8 mouse cellular contexts compared by ENCODE assay signal in the genomic region with DNA sequence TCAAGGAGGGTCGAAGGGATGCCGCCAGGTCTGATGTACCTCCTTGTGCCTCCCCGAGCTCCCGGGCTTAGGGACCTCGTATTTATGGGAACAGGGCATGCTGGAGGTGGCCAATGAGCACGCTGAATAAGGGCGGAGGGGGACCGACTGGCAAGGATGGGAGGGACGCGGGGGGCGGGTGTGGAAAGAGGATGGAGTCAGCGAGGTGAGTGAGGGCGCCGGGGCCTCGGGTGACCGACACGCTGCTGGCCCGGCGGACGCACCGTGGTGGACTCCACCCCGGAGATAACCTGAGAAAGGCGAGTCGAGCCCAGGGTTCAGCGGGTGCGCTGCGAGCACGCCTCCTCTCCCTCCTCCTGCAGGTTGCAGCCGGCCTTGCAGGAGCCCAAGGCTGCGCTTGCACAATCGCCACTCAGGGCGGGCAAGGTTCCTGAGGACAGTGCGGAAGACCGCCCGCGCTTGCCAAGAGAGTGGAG. TPM values are rescaled to one million over a fixed set of nuclear protein-coding genes. Genes with fewer than 3 reads are reported as not detected.
A peak's percentile ranks its signal among the peaks of the same experiment; 100 is the strongest.
DNase-seq lines count a peak whose midpoint lies in the region; ATAC-seq and TF ChIP-seq lines count a peak whose summit lies in the region.

A gene (minus strand): TSS at position 55 of the 476 bp plus-strand sequence.

- peaks cover 54% of the 10 kb centered on the region for H3K27me3 ChIP-seq in forebrain, embryonic 15.5 days
- H3K27me3 ChIP-seq in hindbrain, embryonic 12.5 days: peaks cover 75% of the 10 kb centered on the region
- H3K27me3 ChIP-seq in limb, embryonic 14.5 days (ENCODE audit: control insufficient read depth, insufficient read depth, low read length): peaks cover 63% of the 10 kb centered on the region
- peaks cover 77% of the 10 kb centered on the region for H3K27me3 ChIP-seq in midbrain, embryonic 12.5 days

- peaks cover 24% of the 10 kb centered on the region for H3K4me1 ChIP-seq in forebrain, embryonic 15.5 days
- peaks cover 20% of the 10 kb centered on the region for H3K4me1 ChIP-seq in hindbrain, embryonic 12.5 days
- H3K4me1 ChIP-seq in limb, embryonic 14.5 days (ENCODE audit: control insufficient read depth, insufficient read depth, low read length): peaks cover 5% of the 10 kb centered on the region; the same call in 1 of the 2 replicates
- peaks cover 20% of the 10 kb centered on the region for H3K4me1 ChIP-seq in midbrain, embryonic 12.5 days

- ATAC-seq in forebrain, embryonic 15.5 days (replicated peaks): no peak
- 0 out of 2 replicates have a peak, but pooled peaks have one; percentile 13 for ATAC-seq in hindbrain, embryonic 12.5 days (ENCODE audit: low FRiP score)
- ATAC-seq in limb, embryonic 14.5 days (ENCODE audit: low FRiP score, low read depth): no peak
- ATAC-seq in midbrain, embryonic 12.5 days (ENCODE audit: low FRiP score, low read depth): peak; percentile 55

- no peaks in the 10 kb centered on the region for H3K36me3 ChIP-seq in forebrain, embryonic 15.5 days
- no peaks in the 10 kb centered on the region for H3K36me3 ChIP-seq in hindbrain, embryonic 12.5 days
- no peaks in the 10 kb centered on the region for H3K36me3 ChIP-seq in limb, embryonic 14.5 days (ENCODE audit: control insufficient read depth, insufficient read depth, low read length)
- no peaks in the 10 kb centered on the region for H3K36me3 ChIP-seq in midbrain, embryonic 12.5 days

- H3K9ac ChIP-seq in forebrain, embryonic 15.5 days (replicated peaks): no peak within 1 kb of the TSS
- H3K9ac ChIP-seq in hindbrain, embryonic 12.5 days: no peak within 1 kb of the TSS
- no peak within 1 kb of the TSS for H3K9ac ChIP-seq in limb, embryonic 14.5 days (ENCODE audit: low read depth, low read length, severe bottlenecking)
- H3K9ac ChIP-seq in midbrain, embryonic 12.5 days (replicated peaks): peak within 1 kb of the TSS; percentile 37; the same call in 1 of the 2 replicates

- H3K9me3 ChIP-seq in forebrain, embryonic 15.5 days: no peaks in the 10 kb centered on the region
- no peaks in the 10 kb centered on the region for H3K9me3 ChIP-seq in hindbrain, embryonic 12.5 days (replicated peaks)
- no peaks in the 10 kb centered on the region for H3K9me3 ChIP-seq in limb, embryonic 14.5 days (ENCODE audit: control insufficient read depth, low read length)
- H3K9me3 ChIP-seq in midbrain, embryonic 12.5 days: no peaks in the 10 kb centered on the region

- H3K4me2 ChIP-seq in forebrain, embryonic 15.5 days (replicated peaks): peak within 1 kb of the TSS; percentile 38
- H3K4me2 ChIP-seq in hindbrain, embryonic 12.5 days (replicated peaks): peak within 1 kb of the TSS; percentile 52
- H3K4me2 ChIP-seq in limb, embryonic 14.5 days (replicated peaks; ENCODE audit: low read depth, low read length, severe bottlenecking): peak within 1 kb of the TSS; percentile 45
- H3K4me2 ChIP-seq in midbrain, embryonic 12.5 days (replicated peaks): peak within 1 kb of the TSS; percentile 55

- WGBS in forebrain, embryonic 15.5 days: under 1% methylated on average over 34 of the region's 36 CpGs
- under 1% methylated on average over 36 of the region's 36 CpGs for WGBS in hindbrain, embryonic 12.5 days
- 0% methylated on average over 31 of the region's 36 CpGs for WGBS in limb, embryonic 14.5 days
- WGBS in midbrain, embryonic 12.5 days: under 1% methylated on average over 36 of the region's 36 CpGs

- no peak for TF ChIP-seq POLR2A in limb, embryonic 14.5 days (IDR thresholded peaks at IDR 0.05; ENCODE audit: borderline replicate concordance, extremely low read depth, insufficient read depth, insufficient read length)

- DNase-seq in adrenal gland, postnatal 25 days: peak; percentile 84
- DNase-seq in limb, embryonic 14.5 days (ENCODE audit: low spot score): no peak
- peak; percentile 83 for DNase-seq in yolk sac, embryonic 10.5 days (ENCODE audit: low spot score)
- DNase-seq in layer of hippocampus, postnatal 14 days (ENCODE audit: low spot score in 2 of 2): no peak
- no peak for DNase-seq in spleen, adult 12 weeks (ENCODE audit: low spot score)

- no peak within 1 kb of the TSS for H3K27ac ChIP-seq in forebrain, embryonic 15.5 days (replicated peaks)
- H3K27ac ChIP-seq in hindbrain, embryonic 12.5 days: no peak within 1 kb of the TSS
- no peak within 1 kb of the TSS for H3K27ac ChIP-seq in limb, embryonic 14.5 days (replicated peaks; ENCODE audit: low read depth, low read length)
- no peak within 1 kb of the TSS for H3K27ac ChIP-seq in midbrain, embryonic 12.5 days (replicated peaks)

- peak within 1 kb of the TSS; percentile 23 for H3K4me3 ChIP-seq in forebrain, embryonic 15.5 days
- H3K4me3 ChIP-seq in hindbrain, embryonic 12.5 days: peak within 1 kb of the TSS; percentile 31
- H3K4me3 ChIP-seq in limb, embryonic 14.5 days (replicated peaks; ENCODE audit: low read length): peak within 1 kb of the TSS; percentile 22
- peak within 1 kb of the TSS; percentile 35 for H3K4me3 ChIP-seq in midbrain, embryonic 12.5 days

RNA-seq across cellular contexts. Expression of the gene that starts here (rescaled TPM):
- total RNA-seq in adrenal gland, postnatal 25 days (2021): not detected in 2 replicates
- 0.05 and 0.10 TPM in 2 replicates for polyA plus RNA-seq in forebrain, embryonic 15.5 days (2015; fragmentation: Nextera tagmentation; extraction: Ambion mirVana)
- polyA plus RNA-seq in hindbrain, embryonic 12.5 days (2016; fragmentation: Nextera tagmentation; extraction: Ambion mirVana): 0.10 TPM in 1 of 2 replicates, not detected in the other
- polyA plus RNA-seq in limb, embryonic 14.5 days (2012; rRNA removed): 0.03 TPM in 2 replicates
- polyA plus RNA-seq in limb, embryonic 14.5 days (2014; fragmentation: Nextera tagmentation; extraction: Ambion mirVana): not detected in 2 replicates
- polyA plus RNA-seq in midbrain, embryonic 12.5 days (2016; fragmentation: Nextera tagmentation; extraction: Ambion mirVana): 0.08 TPM in 1 of 2 replicates, not detected in the other
- not detected for total RNA-seq in layer of hippocampus, postnatal 14 days (2021)

Comparison
In these comparisons a context has a peak if more than half of its experiments do, and no peak if none do; other contexts are left out.
1. Peak in DNase-seq in adrenal gland, postnatal 25 days; RNA of the gene not detected or under 1 TPM.
2. Peak in ATAC-seq, H3K4me3 ChIP-seq and H3K4me2 ChIP-seq in hindbrain, embryonic 12.5 days; RNA of the gene not detected or under 1 TPM.
3. Peak in ATAC-seq, H3K4me3 ChIP-seq, H3K9ac ChIP-seq and H3K4me2 ChIP-seq in midbrain, embryonic 12.5 days; RNA of the gene not detected or under 1 TPM.